Mouse (Mus musculus): ENCODE results near the gene Fbxl7. TPM values are rescaled to one million over a fixed set of nuclear protein-coding genes. Genes with fewer than 3 reads are reported as not detected.
A peak's percentile ranks its signal among the peaks of the same experiment; 100 is the strongest.

Fbxl7 gene
- total RNA-seq, 4 experiments from 2014 or later: 0.63 to 0.80 (median 0.75) TPM

- DNase-seq (ENCODE audit: low spot score in 2 of 2): no peak
These were observed 193.3 kb downstream of the Fbxl7 start for GRCm38 (mm10) chr15:26701949-26702675.

GRCm38 (mm10) chr15:26693075-26693474, 202.3 kb downstream of the Fbxl7 start:
- DNase-seq (ENCODE audit: low spot score in 2 of 2): no peak

- no peak for DNase-seq (ENCODE audit: low spot score in 2 of 2)
These were observed 206.8 kb downstream of the Fbxl7 start for GRCm38 (mm10) chr15:26688472-26689104.

- no peak for DNase-seq (ENCODE audit: low spot score in 2 of 2)
These were observed 207.7 kb downstream of the Fbxl7 start for GRCm38 (mm10) chr15:26687729-26688128.

GRCm38 (mm10) chr15:26682279-26682678, 213.1 kb downstream of the Fbxl7 start:
- no peak for DNase-seq (ENCODE audit: low spot score in 2 of 2)

GRCm38 (mm10) chr15:26673239-26673859, 222.0 kb downstream of the Fbxl7 start:
- DNase-seq (ENCODE audit: low spot score in 2 of 2): no peak

GRCm38 (mm10) chr15:26654988-26655387, 240.4 kb downstream of the Fbxl7 start:
- no peak for DNase-seq (ENCODE audit: low spot score in 2 of 2)

- no peak for DNase-seq (ENCODE audit: low spot score in 2 of 2)
These were observed 252.8 kb downstream of the Fbxl7 start for GRCm38 (mm10) chr15:26642563-26642962.

- DNase-seq (ENCODE audit: low spot score in 2 of 2): no peak
These were observed 255.7 kb downstream of the Fbxl7 start for GRCm38 (mm10) chr15:26639726-26640125.

- no peak for DNase-seq (ENCODE audit: low spot score in 2 of 2)
These were observed 259.8 kb downstream of the Fbxl7 start for GRCm38 (mm10) chr15:26635591-26635990.

- DNase-seq (ENCODE audit: low spot score in 2 of 2): no peak
These were observed 267.2 kb downstream of the Fbxl7 start for GRCm38 (mm10) chr15:26628181-26628580.

- no peak for DNase-seq (ENCODE audit: low spot score in 2 of 2)
These were observed 272.1 kb downstream of the Fbxl7 start for GRCm38 (mm10) chr15:26623242-26623641.

GRCm38 (mm10) chr15:26620279-26620678, 275.1 kb downstream of the Fbxl7 start:
- DNase-seq (ENCODE audit: low spot score in 2 of 2): peak in 1 of 2 experiments; percentile 8

GRCm38 (mm10) chr15:26619221-26619620, 276.2 kb downstream of the Fbxl7 start:
- peak in 1 of 2 experiments; percentile 24 for DNase-seq (ENCODE audit: low spot score in 2 of 2)

- no peak for DNase-seq (ENCODE audit: low spot score in 2 of 2)
These were observed 299.1 kb downstream of the Fbxl7 start for GRCm38 (mm10) chr15:26596239-26596638.

- DNase-seq (ENCODE audit: low spot score in 2 of 2): no peak
These were observed 315.3 kb downstream of the Fbxl7 start for GRCm38 (mm10) chr15:26579947-26580709.

- no peak for DNase-seq (ENCODE audit: low spot score in 2 of 2)
These were observed 316.9 kb downstream of the Fbxl7 start for GRCm38 (mm10) chr15:26578500-26578899.

- DNase-seq (ENCODE audit: low spot score in 2 of 2): no peak
These were observed 329.3 kb downstream of the Fbxl7 start for GRCm38 (mm10) chr15:26566076-26566475.

GRCm38 (mm10) chr15:26553620-26554019, 341.8 kb downstream of the Fbxl7 start:
- DNase-seq (ENCODE audit: low spot score in 2 of 2): no peak

- DNase-seq (ENCODE audit: low spot score in 2 of 2): no peak
These were observed 361.2 kb downstream of the Fbxl7 start for GRCm38 (mm10) chr15:26533997-26534700.

GRCm38 (mm10) chr15:26519220-26519631, 376.2 kb downstream of the Fbxl7 start:
- no peak for DNase-seq (ENCODE audit: low spot score in 2 of 2)

Data from gastrocnemius, adult 8-10 months (tissue).